Mouse (Mus musculus) activated CD4-positive, CD25-positive, alpha-beta regulatory T cell, adult 9 weeks (primary cell): ENCODE results near the gene Prcd. TPM values are rescaled to one million over a fixed set of nuclear protein-coding genes. Genes with fewer than 3 reads are reported as not detected.

ENCODE experiments used
- polyA plus RNA-seq: library from polyadenylated mRNA; unstranded; fragments of 100-300 nt; shearing (Covaris generic); gene quantifications from one replicate; pipeline ENCODE4 v1.2.1, GENCODE M21; 2017

The Prcd gene
- not detected for polyA plus RNA-seq

DNA sequence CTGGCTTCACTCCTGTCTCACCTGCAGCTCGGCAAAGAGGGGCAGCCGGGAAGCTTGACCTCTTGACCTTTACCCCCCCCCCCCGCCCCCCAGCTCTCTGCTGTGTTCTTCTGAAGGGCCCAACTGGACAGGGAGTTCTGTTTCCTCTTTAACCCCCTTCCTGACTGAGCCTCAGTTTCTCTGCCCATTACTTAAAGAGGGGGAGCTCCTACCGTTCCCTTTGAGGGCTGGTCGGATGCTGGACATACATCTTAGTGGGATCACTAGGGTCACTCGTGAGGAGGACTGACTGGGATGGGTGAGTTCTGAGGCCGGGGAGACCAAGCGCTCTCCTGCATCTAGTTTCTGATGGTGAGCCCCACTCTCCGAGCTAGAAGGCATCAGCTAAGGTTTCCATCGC is at the start of gene Prcd:
TSS of gene Prcd (plus strand) at position 301 of the 400 bp plus-strand sequence.

DNA sequence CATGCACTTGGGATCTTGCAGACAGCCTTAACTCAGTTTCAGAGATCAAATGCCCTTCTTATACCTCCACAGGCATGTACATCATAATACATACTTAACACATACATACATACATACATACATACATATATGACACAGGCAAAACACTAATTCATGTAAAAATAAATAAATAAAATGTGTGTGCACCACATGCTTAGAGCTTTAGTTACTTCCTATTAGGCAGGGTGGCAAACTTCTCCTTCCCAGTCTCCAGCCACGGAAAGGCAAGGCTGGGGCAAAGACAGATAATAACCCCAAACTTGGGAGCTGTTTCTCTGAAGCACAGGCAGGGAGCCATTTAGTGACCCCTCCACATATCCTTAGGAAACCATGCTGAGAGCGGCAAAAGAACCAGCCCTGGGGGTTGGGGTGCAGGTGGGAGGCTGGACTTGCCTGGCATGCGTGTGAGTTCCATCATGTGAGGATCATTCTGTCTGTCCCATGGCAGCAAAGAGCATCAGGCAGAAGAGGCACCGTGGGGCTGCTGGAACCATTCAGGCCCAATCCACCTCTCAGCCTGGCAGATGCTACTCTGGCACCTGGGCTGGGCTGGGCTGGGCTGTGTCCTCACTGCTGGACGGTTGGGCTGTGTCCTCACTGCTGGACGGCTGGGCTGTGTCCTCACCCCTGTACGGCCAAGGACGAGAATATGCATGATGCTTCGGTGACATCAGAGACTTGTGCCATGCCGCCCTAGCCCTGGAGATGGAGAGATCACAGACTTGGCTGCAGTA is 26.8 kb upstream of the Prcd start, which contains the start of gene Rhbdf2:
TSS of gene Rhbdf2 (minus strand) at position 721 of the 773 bp plus-strand sequence.

GRCm38 (mm10) chr11:116654255-116654821 is 1.0 kb downstream of the Prcd start, which contains the start of gene Cygb:
TSS of gene Cygb (minus strand) at chr11:116654313.

Other genes starting within 250 kb of the Prcd start
- 3.2 TPM for gene Rnf157, start 240.5 kb upstream of the Prcd start, polyA plus RNA-seq
- gene Ubald2, start 219.4 kb upstream of the Prcd start, polyA plus RNA-seq: 34.7 TPM
- not detected for gene Qrich2, start 187.3 kb upstream of the Prcd start, polyA plus RNA-seq
- gene Prpsap1, start 159.3 kb upstream of the Prcd start, polyA plus RNA-seq: 35.2 TPM
- not detected for gene Sphk1, start 122.6 kb upstream of the Prcd start, polyA plus RNA-seq
- gene Ube2o, start 72.1 kb upstream of the Prcd start, polyA plus RNA-seq: 1.9 TPM
- gene Aanat, start 67.1 kb upstream of the Prcd start, polyA plus RNA-seq: not detected
- gene Rhbdf2, start 26.5 kb upstream of the Prcd start, polyA plus RNA-seq: 14.5 TPM
- not detected for gene Cygb, start 779 bp downstream of the Prcd start, polyA plus RNA-seq
- not detected for gene St6galnac1, start 122.0 kb downstream of the Prcd start, polyA plus RNA-seq
- not detected for gene Mxra7, start 174.5 kb downstream of the Prcd start, polyA plus RNA-seq
- gene Mettl23, start 189.7 kb downstream of the Prcd start, polyA plus RNA-seq: 232 TPM
- 79.5 TPM for gene Jmjd6, start 189.9 kb downstream of the Prcd start, polyA plus RNA-seq
- gene Mfsd11, start 198.9 kb downstream of the Prcd start, polyA plus RNA-seq: 35.2 TPM
- 54.1 TPM for gene Srsf2, start 199.6 kb downstream of the Prcd start, polyA plus RNA-seq